Mouse (Mus musculus): Measurements from ENCODE around the gene Cep78.

The Cep78 gene

DNA sequence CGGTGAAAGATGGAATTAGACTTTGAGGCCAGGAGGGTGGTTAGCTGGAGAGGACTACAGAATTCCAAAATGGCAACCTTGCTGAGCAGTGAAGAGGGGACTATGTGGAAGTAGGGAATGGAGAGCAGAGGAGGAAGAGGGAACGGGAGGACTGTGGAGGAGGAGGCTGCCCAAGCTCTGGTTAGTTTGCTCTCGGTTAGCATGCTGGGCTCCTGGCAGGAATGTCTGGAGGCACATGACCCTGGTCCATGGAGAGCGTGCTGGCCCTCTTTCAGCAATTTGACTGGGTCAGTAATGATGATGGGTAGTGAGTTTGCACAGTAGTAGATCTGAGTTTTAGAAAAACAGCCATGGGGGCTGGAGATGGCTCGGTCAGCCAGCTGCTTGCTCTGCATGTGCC is 76.8 kb downstream of the Cep78 start:
- DNase-seq (ENCODE audit: low spot score) = no peak
